Mouse (Mus musculus) cortical plate, adult 2 months (tissue): ENCODE data around the gene Dtx4.

Source experiments
- CTCF ChIP-seq: fragments of 200-500 bp; IDR thresholded peaks from 2 replicates; pipeline ENCODE4 v1.5.1; 2011; ENCODE audit warnings: mild to moderate bottlenecking, control low read depth, low read length; ENCODE audit not compliant: insufficient read depth; ENCODE audit errors: extremely low read depth
- POLR2A ChIP-seq: fragments of 200-500 bp; IDR thresholded peaks from 2 replicates; pipeline ENCODE4 v1.6.1; 2011; ENCODE audit warnings: mild to moderate bottlenecking, low read length, control low read depth; ENCODE audit not compliant: insufficient read depth; ENCODE audit errors: extremely low read depth

- TF ChIP-seq CTCF = no peak
- TF ChIP-seq POLR2A = no peak
Observed at GRCm38 (mm10) chr19:12485223-12485622, 16.0 kb downstream of the Dtx4 start.
